24 mouse cellular contexts compared by ENCODE assay signal in the genomic region with DNA sequence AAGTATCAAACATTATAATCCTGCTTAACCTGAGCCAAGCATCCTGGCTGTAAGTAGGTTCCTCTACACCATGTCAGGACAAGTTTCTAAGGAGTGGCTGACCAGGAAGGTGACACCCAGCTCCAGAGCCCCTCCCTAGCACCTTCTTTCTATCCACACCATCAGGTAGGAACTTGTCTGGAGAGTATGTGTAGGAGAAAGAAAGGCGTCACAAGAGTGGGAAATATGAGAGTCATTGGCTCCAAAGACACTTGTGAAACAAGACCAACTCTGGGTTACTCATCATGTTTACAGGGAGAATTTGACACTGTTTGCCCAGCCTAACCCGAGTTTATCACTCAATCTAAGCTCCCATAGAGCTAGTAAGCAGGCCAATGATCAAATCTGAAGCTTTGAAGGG. TPM values are rescaled to one million over a fixed set of nuclear protein-coding genes. Genes with fewer than 3 reads are reported as not detected.
DNase-seq lines count a peak whose midpoint lies in the region; ATAC-seq and TF ChIP-seq lines count a peak whose summit lies in the region.
"Had no signal": no experiment of that assay in that cellular context is flagged by ENCODE, and none has a peak within 500 bp of the region (broad histone marks: within the 10 kb centered on the region; RNA-seq: fewer than 3 reads in every experiment).

No protein-coding gene starts in this region.

- no peaks in the 10 kb centered on the region for H3K27me3 ChIP-seq in heart, embryonic 16.5 days (ENCODE audit: control insufficient read depth, insufficient read depth, low read length)
- H3K27me3 ChIP-seq in heart, adult 2 months (ENCODE audit: control insufficient read depth, insufficient read depth, low read length): no peaks in the 10 kb centered on the region
- H3K27me3 ChIP-seq in midbrain, embryonic 11.5 days (ENCODE audit: control insufficient read depth, insufficient read depth, low read length): no peaks in the 10 kb centered on the region
- H3K27me3 ChIP-seq in midbrain, embryonic 13.5 days: no peaks in the 10 kb centered on the region
- no peaks in the 10 kb centered on the region for H3K27me3 ChIP-seq in stomach, embryonic 15.5 days (replicated peaks)
- no peaks in the 10 kb centered on the region for H3K27me3 ChIP-seq in kidney, embryonic 15.5 days
- H3K27me3 ChIP-seq: CH12.LX; forebrain, embryonic 13.5 days; Patski had no signal

- no peak overlapping the region for H3K9ac ChIP-seq in heart, embryonic 16.5 days (ENCODE audit: low read length)
- no peak overlapping the region for H3K9ac ChIP-seq in heart, adult 2 months (ENCODE audit: low read depth, low read length)
- no peak overlapping the region for H3K9ac ChIP-seq in midbrain, embryonic 11.5 days (ENCODE audit: low read length)
- H3K9ac ChIP-seq in midbrain, embryonic 13.5 days (replicated peaks): no peak overlapping the region
- H3K9ac ChIP-seq in stomach, embryonic 15.5 days: no peak overlapping the region
- H3K9ac ChIP-seq in kidney, embryonic 15.5 days: no peak overlapping the region
- H3K9ac ChIP-seq: forebrain, embryonic 13.5 days; forebrain, postnatal 0 days; hindbrain, embryonic 14.5 days had no signal

- H3K4me1 ChIP-seq in heart, embryonic 16.5 days (ENCODE audit: control insufficient read depth, insufficient read depth, low read length): no peaks in the 10 kb centered on the region
- H3K4me1 ChIP-seq in heart, adult 2 months (ENCODE audit: control insufficient read depth, insufficient read depth, low read length): no peaks in the 10 kb centered on the region
- H3K4me1 ChIP-seq in midbrain, embryonic 11.5 days (ENCODE audit: control insufficient read depth, insufficient read depth, low read length): no peaks in the 10 kb centered on the region
- no peaks in the 10 kb centered on the region for H3K4me1 ChIP-seq in midbrain, embryonic 13.5 days (replicated peaks)
- no peaks in the 10 kb centered on the region for H3K4me1 ChIP-seq in stomach, embryonic 15.5 days
- no peaks in the 10 kb centered on the region for H3K4me1 ChIP-seq in kidney, embryonic 15.5 days
- H3K4me1 ChIP-seq: forebrain, embryonic 13.5 days; heart, embryonic 10.5 days had no signal

- TF ChIP-seq POLR2A in heart, adult 2 months (IDR thresholded peaks at IDR 0.05; ENCODE audit: insufficient read depth, low read depth, low read length): no peak

- intact Hi-C loops in heart, adult 2 months (cut with DNase I): no loop called here

- no peak overlapping the region for H3K4me2 ChIP-seq in heart, embryonic 16.5 days (ENCODE audit: low read depth, low read length)
- H3K4me2 ChIP-seq in midbrain, embryonic 11.5 days: no peak overlapping the region
- no peak overlapping the region for H3K4me2 ChIP-seq in midbrain, embryonic 13.5 days (replicated peaks)
- H3K4me2 ChIP-seq in stomach, embryonic 15.5 days: no peak overlapping the region
- H3K4me2 ChIP-seq in kidney, embryonic 15.5 days: no peak overlapping the region
- H3K4me2 ChIP-seq: forebrain, embryonic 13.5 days; hindbrain, embryonic 14.5 days had no signal

- no peak for TF ChIP-seq CTCF in heart, adult 2 months (IDR thresholded peaks at IDR 0.05)

- TF ChIP-seq EP300 in heart, adult 2 months (IDR thresholded peaks at IDR 0.05; ENCODE audit: insufficient read depth, low read depth, low read length): no peak

- 0 out of 2 replicates have a peak, but pooled peaks cover 2% of the 10 kb centered on the region for H3K9me3 ChIP-seq in heart, embryonic 16.5 days (replicated peaks; ENCODE audit: control insufficient read depth, low read length)
- no peaks in the 10 kb centered on the region for H3K9me3 ChIP-seq in midbrain, embryonic 11.5 days (ENCODE audit: control insufficient read depth, low read length)
- H3K9me3 ChIP-seq in midbrain, embryonic 13.5 days: no peaks in the 10 kb centered on the region
- no peaks in the 10 kb centered on the region for H3K9me3 ChIP-seq in stomach, embryonic 15.5 days
- no peaks in the 10 kb centered on the region for H3K9me3 ChIP-seq in kidney, embryonic 15.5 days (replicated peaks)
- H3K9me3 ChIP-seq: forebrain, embryonic 13.5 days; heart, embryonic 10.5 days; hindbrain, embryonic 10.5 days had no signal

- no peak overlapping the region for H3K4me3 ChIP-seq in heart, embryonic 16.5 days (ENCODE audit: low read length)
- H3K4me3 ChIP-seq in heart, adult 2 months: no peak overlapping the region
- H3K4me3 ChIP-seq in midbrain, embryonic 11.5 days (ENCODE audit: low read depth, low read length): no peak overlapping the region
- no peak overlapping the region for H3K4me3 ChIP-seq in midbrain, embryonic 13.5 days (replicated peaks)
- H3K4me3 ChIP-seq in stomach, embryonic 15.5 days (replicated peaks): no peak overlapping the region
- H3K4me3 ChIP-seq in kidney, embryonic 15.5 days (replicated peaks): no peak overlapping the region
- H3K4me3 ChIP-seq: forebrain, embryonic 13.5 days; heart, embryonic 10.5 days; hindbrain, embryonic 10.5 days had no signal

- no peaks in the 10 kb centered on the region for H3K79me2 ChIP-seq in heart, adult 2 months (replicated peaks; ENCODE audit: control insufficient read depth, insufficient read depth, low read length)

- no peaks in the 10 kb centered on the region for H3K36me3 ChIP-seq in heart, embryonic 16.5 days (ENCODE audit: control insufficient read depth, insufficient read depth)
- no peaks in the 10 kb centered on the region for H3K36me3 ChIP-seq in heart, adult 2 months (ENCODE audit: control insufficient read depth, insufficient read depth, low read length)
- no peaks in the 10 kb centered on the region for H3K36me3 ChIP-seq in midbrain, embryonic 11.5 days (ENCODE audit: control insufficient read depth, insufficient read depth, low read length)
- H3K36me3 ChIP-seq in midbrain, embryonic 13.5 days: no peaks in the 10 kb centered on the region
- no peaks in the 10 kb centered on the region for H3K36me3 ChIP-seq in stomach, embryonic 15.5 days
- no peaks in the 10 kb centered on the region for H3K36me3 ChIP-seq in kidney, embryonic 15.5 days
- H3K36me3 ChIP-seq: heart, embryonic 10.5 days; hindbrain, embryonic 10.5 days had no signal

- ATAC-seq in heart, embryonic 16.5 days (replicated peaks; ENCODE audit: extremely low read depth, insufficient read depth, low FRiP score): peak; percentile 28; the same call in 1 of the 2 replicates
- ATAC-seq in midbrain, embryonic 11.5 days (ENCODE audit: low FRiP score): no peak
- no peak for ATAC-seq in midbrain, embryonic 13.5 days
- peak; percentile 35; the same call in 1 of the 2 replicates for ATAC-seq in stomach, embryonic 15.5 days (ENCODE audit: insufficient read depth, low FRiP score, low read depth)
- ATAC-seq in kidney, embryonic 15.5 days (replicated peaks; ENCODE audit: low FRiP score): no peak
- ATAC-seq: activated CD4-positive, CD25-positive, alpha-beta regulatory T cell, adult 4 months; forebrain, embryonic 13.5 days; forebrain, postnatal 0 days; Patski had no signal

- no peak overlapping the region for H3K27ac ChIP-seq in heart, embryonic 16.5 days (ENCODE audit: low read length)
- no peak overlapping the region for H3K27ac ChIP-seq in heart, adult 2 months
- no peak overlapping the region for H3K27ac ChIP-seq in midbrain, embryonic 11.5 days (ENCODE audit: low read depth, low read length)
- no peak overlapping the region for H3K27ac ChIP-seq in midbrain, embryonic 13.5 days
- peak overlapping the region; percentile 67; the same call in 1 of the 2 replicates for H3K27ac ChIP-seq in stomach, embryonic 15.5 days
- no peak overlapping the region for H3K27ac ChIP-seq in kidney, embryonic 15.5 days
- H3K27ac ChIP-seq: forebrain, embryonic 13.5 days; heart, embryonic 10.5 days; hindbrain, embryonic 10.5 days; hindbrain, embryonic 14.5 days had no signal

- no peak for DNase-seq in heart, adult 2 months
- peak; percentile 59 for DNase-seq in midbrain, embryonic 11.5 days (ENCODE audit: low spot score, missing footprints)
- peak; percentile 94 for DNase-seq in fat pad, adult 2 months (ENCODE audit: extremely low read depth, low read depth, low spot score)
- no peak for DNase-seq in layer of hippocampus, postnatal 25 days (ENCODE audit: extremely low spot score in 1 of 2, low spot score in 1 of 2)
- DNase-seq: adrenal gland, postnatal 25 days; cerebellum, adult 18-20 months; cerebellum, adult 9-11 months; forebrain, postnatal 0 days; gastrocnemius, postnatal 14 days had no signal

- WGBS in heart, embryonic 16.5 days: 53% methylated on average over 2 of the region's 2 CpGs
- 73% methylated on average over 2 of the region's 2 CpGs for WGBS in heart, adult 2 months
- WGBS in midbrain, embryonic 11.5 days: 80% methylated on average over 2 of the region's 2 CpGs
- WGBS in midbrain, embryonic 13.5 days: 73% methylated on average over 2 of the region's 2 CpGs
- 54% methylated on average over 2 of the region's 2 CpGs for WGBS in stomach, embryonic 15.5 days
- WGBS in kidney, embryonic 15.5 days: 67% methylated on average over 2 of the region's 2 CpGs

RNA-seq across cellular contexts. Expression of a gene that starts 36.7 kb away (rescaled TPM):
- 1.6 and 2.2 TPM in 2 replicates for polyA plus RNA-seq in heart, embryonic 16.5 days (2015; fragmentation: Nextera tagmentation; extraction: Ambion mirVana)
- not detected for total RNA-seq in heart, adult 2 months (2021)
- polyA plus RNA-seq in heart, adult 2 months (2012; rRNA removed): not detected in 2 replicates
- 0.42 TPM in 1 of 2 replicates, not detected in the other for polyA plus RNA-seq in midbrain, embryonic 11.5 days (2014; fragmentation: Nextera tagmentation; extraction: Ambion mirVana)
- 0.50 and 1.5 TPM in 2 replicates for polyA plus RNA-seq in midbrain, embryonic 13.5 days (2015; fragmentation: Nextera tagmentation; extraction: Ambion mirVana)
- polyA plus RNA-seq in stomach, embryonic 15.5 days (2015; fragmentation: Nextera tagmentation; extraction: Ambion mirVana): 27.9 and 50.9 TPM in 2 replicates
- polyA plus RNA-seq in kidney, embryonic 15.5 days (2015; fragmentation: Nextera tagmentation; extraction: Ambion mirVana): 6.4 and 6.9 TPM in 2 replicates
- not detected for total RNA-seq in layer of hippocampus, postnatal 25 days (2021)
- total RNA-seq: adrenal gland, adult 18-20 months; CH12.LX; gastrocnemius, adult 18-20 months; gastrocnemius, postnatal 14 days; granulocyte monocyte progenitor cell, adult 5-6 weeks; heart, postnatal 25 days had no signal
- polyA plus RNA-seq: forebrain, embryonic 13.5 days; hindbrain, embryonic 14.5 days; Patski had no signal

Comparison
In these comparisons a context has a peak if more than half of its experiments do, and no peak if none do; other contexts are left out.
1. ATAC-seq: peak in heart, embryonic 16.5 days (single experiment) and stomach, embryonic 15.5 days (single experiment); none in midbrain, embryonic 11.5 days (single experiment), midbrain, embryonic 13.5 days (single experiment) and kidney, embryonic 15.5 days (single experiment).
2. DNase-seq: peak in midbrain, embryonic 11.5 days (single experiment) and fat pad, adult 2 months (single experiment); none in heart, adult 2 months (0 of 2) and layer of hippocampus, postnatal 25 days (0 of 2).